Mouse (Mus musculus) gastrocnemius, postnatal 14 days (tissue): ENCODE measurements at regions not wholly inside any gene's neighbourhood (a gene's known extent, or its start where the extent isn't known, plus 50 kb on each side); places are given as distances from the start of the nearest gene placed in this dataset.
A peak's percentile ranks its signal among the peaks of the same experiment; 100 is the strongest.

Experiments used
- DNase-seq: peaks from one replicate; pipeline ENCODE4 v3.0.0; 2021; ENCODE audit warnings: mixed read lengths
- intact Hi-C: fragments of 180-260 bp; cut with DNase I; formaldehyde crosslinking; loops from one replicate; pipeline ENCODE4 v1.15.1; 2025; ENCODE audit warnings: low total_unique reads

GRCm38 (mm10) chr8:8418525-8418924 is 242.5 kb downstream of the Efnb2 start:
- no peak for DNase-seq
- intact Hi-C loops = no loop called here

- DNase-seq = no peak
- intact Hi-C loops = no loop called here
Measured at GRCm38 (mm10) chr8:8416092-8416701, 244.8 kb downstream of the Efnb2 start.

GRCm38 (mm10) chr8:8407357-8407756 is 253.7 kb downstream of the Efnb2 start:
- intact Hi-C loops = no loop called here
- no peak for DNase-seq

GRCm38 (mm10) chr8:8403410-8403809 is 257.6 kb downstream of the Efnb2 start:
- no peak for DNase-seq
- intact Hi-C loops = no loop called here

GRCm38 (mm10) chr8:8392303-8392702 is 268.7 kb downstream of the Efnb2 start:
- DNase-seq = no peak
- intact Hi-C loops = no loop called here

GRCm38 (mm10) chr8:8391321-8391720 is 269.7 kb downstream of the Efnb2 start:
- intact Hi-C loops = no loop called here
- no peak for DNase-seq

GRCm38 (mm10) chr8:8378248-8378647 is 282.8 kb downstream of the Efnb2 start:
- intact Hi-C loops = no loop called here
- no peak for DNase-seq

- no peak for DNase-seq
- intact Hi-C loops = no loop called here
Measured at GRCm38 (mm10) chr8:8376791-8377190, 284.3 kb downstream of the Efnb2 start.

GRCm38 (mm10) chr8:8376379-8376778 is 284.7 kb downstream of the Efnb2 start:
- intact Hi-C loops = no loop called here
- no peak for DNase-seq

- no peak for DNase-seq
- intact Hi-C loops = loop anchor here (10.0 kb wide), 1 partner anchor 1063 kb away; no protein-coding TSS in a partner anchor
Measured at GRCm38 (mm10) chr8:8367282-8367871, 293.7 kb downstream of the Efnb2 start.

- intact Hi-C loops = loop anchor here (10.0 kb wide), 1 partner anchor 1057 kb away; no protein-coding TSS in a partner anchor
Measured at GRCm38 (mm10) chr8:8361941-8362537, 299.0 kb downstream of the Efnb2 start.

GRCm38 (mm10) chr8:8360586-8360985 is 300.5 kb downstream of the Efnb2 start:
- intact Hi-C loops = loop anchor here (10.0 kb wide), 1 partner anchor 1056 kb away; no protein-coding TSS in a partner anchor
- no peak for DNase-seq

More at GRCm38 (mm10) chr8:8361941-8362537, 299.0 kb downstream of the Efnb2 start:
- no peak for DNase-seq

- intact Hi-C loops = no loop called here
- no peak for DNase-seq
Measured at GRCm38 (mm10) chr8:8354977-8355376, 306.1 kb downstream of the Efnb2 start.

GRCm38 (mm10) chr8:8344661-8345060 is 316.4 kb downstream of the Efnb2 start:
- no peak for DNase-seq
- intact Hi-C loops = no loop called here

- DNase-seq = no peak
- intact Hi-C loops = no loop called here
Measured at GRCm38 (mm10) chr8:8335256-8335972, 325.6 kb downstream of the Efnb2 start.

GRCm38 (mm10) chr8:8334515-8334914 is 326.5 kb downstream of the Efnb2 start:
- no peak for DNase-seq
- intact Hi-C loops = no loop called here

GRCm38 (mm10) chr8:8331249-8331648 is 329.8 kb downstream of the Efnb2 start:
- intact Hi-C loops = no loop called here
- DNase-seq = peak; percentile 45

- peak; percentile 44 for DNase-seq
- intact Hi-C loops = no loop called here
Measured at GRCm38 (mm10) chr8:8328010-8328666, 332.9 kb downstream of the Efnb2 start.

GRCm38 (mm10) chr8:8326066-8326834 is 334.8 kb downstream of the Efnb2 start:
- intact Hi-C loops = no loop called here
- DNase-seq = no peak
